Mouse (Mus musculus) cerebral cortex, adult 2 months (tissue): ENCODE measurements around the gene Lrrc45.

Experiments used
- WGBS: fragments of 180-500 bp; shearing (Covaris S2); methylation state at CpG from one replicate; pipeline ENCODE4 v1.1.7; 2018; 5-methylcytosine and 5-hydroxymethylcytosine counted together

Gene Lrrc45

GRCm38 (mm10) chr11:120703696-120704454, 9.8 kb upstream of the Lrrc45 start:
- 68% methylated on average over 15 of the region's 15 CpGs for WGBS

GRCm38 (mm10) chr11:120704486-120705325, 9.0 kb upstream of the Lrrc45 start:
- WGBS: 60% methylated on average over 7 of the region's 8 CpGs

- WGBS: 59% methylated on average over 5 of the region's 5 CpGs
These were observed 7.6 kb upstream of the Lrrc45 start for GRCm38 (mm10) chr11:120706120-120706519.

- 49% methylated on average over 12 of the region's 12 CpGs for WGBS
These were observed 6.5 kb upstream of the Lrrc45 start for GRCm38 (mm10) chr11:120707225-120707624.

GRCm38 (mm10) chr11:120707969-120708368, 5.8 kb upstream of the Lrrc45 start:
- WGBS: 60% methylated on average over 5 of the region's 5 CpGs

- 80% methylated on average over 2 of the region's 2 CpGs for WGBS
These were observed 4.2 kb upstream of the Lrrc45 start for GRCm38 (mm10) chr11:120709551-120709950.

- 90% methylated on average over 5 of the region's 5 CpGs for WGBS
These were observed 3.1 kb upstream of the Lrrc45 start for GRCm38 (mm10) chr11:120710672-120711071.

GRCm38 (mm10) chr11:120711980-120712604, 1.6 kb upstream of the Lrrc45 start:
- WGBS: 70% methylated on average over 8 of the region's 8 CpGs

- WGBS: under 1% methylated on average over 38 of the region's 38 CpGs
These were observed 755 bp upstream of the Lrrc45 start for GRCm38 (mm10) chr11:120712771-120713568.

GRCm38 (mm10) chr11:120714546-120714945, 821 bp downstream of the Lrrc45 start:
- 43% methylated on average over 10 of the region's 10 CpGs for WGBS

GRCm38 (mm10) chr11:120715131-120715530, 1.4 kb downstream of the Lrrc45 start:
- WGBS: 82% methylated on average over 9 of the region's 9 CpGs

- WGBS: 86% methylated on average over 9 of the region's 9 CpGs
These were observed 5.5 kb downstream of the Lrrc45 start for GRCm38 (mm10) chr11:120719242-120719641.

- WGBS: 79% methylated on average over 13 of the region's 13 CpGs
These were observed 6.2 kb downstream of the Lrrc45 start for GRCm38 (mm10) chr11:120719841-120720376.

- 7% methylated on average over 17 of the region's 17 CpGs for WGBS
These were observed 6.7 kb downstream of the Lrrc45 start for GRCm38 (mm10) chr11:120720450-120720849.

GRCm38 (mm10) chr11:120721124-120722066, 7.7 kb downstream of the Lrrc45 start, which contains the start of gene Rac3:
Gene Rac3, plus strand, starts transcription at chr11:120721470.
- 1% methylated on average over 90 of the region's 90 CpGs for WGBS

GRCm38 (mm10) chr11:120722067-120722630, 8.4 kb downstream of the Lrrc45 start:
- WGBS: 18% methylated on average over 21 of the region's 21 CpGs

- WGBS: 88% methylated on average over 11 of the region's 11 CpGs
These were observed 9.1 kb downstream of the Lrrc45 start for GRCm38 (mm10) chr11:120722761-120723382.

- WGBS: 80% methylated on average over 7 of the region's 7 CpGs
These were observed 9.8 kb downstream of the Lrrc45 start for GRCm38 (mm10) chr11:120723509-120723908.
